Mouse (Mus musculus): Measurements from ENCODE around the gene Aox2.
"Not testable (repeated sequence)": the region's sequence is repeated elsewhere in the genome, so short reads cannot be mapped to it uniquely, and the experiment has no call there.

GRCm38 (mm10) chr1:58374266-58374665 lies 96.1 kb downstream of the Aox2 start:
- TF ChIP-seq KAT2A (IDR thresholded peaks at IDR 0.05; ENCODE audit: insufficient replicate concordance, low read length); CTCF (conservative IDR thresholded peaks at IDR 0.05 in 1 of 2, IDR thresholded peaks at IDR 0.05 in 1 of 2; ENCODE audit: low read depth in 2 of 2, low read length in 2 of 2); TCF12 (IDR thresholded peaks at IDR 0.05; ENCODE audit: low read depth, low read length); POLR2A (IDR thresholded peaks at IDR 0.05; ENCODE audit: low read depth, low read length); ZNF384 (IDR thresholded peaks at IDR 0.05; ENCODE audit: low read depth, low read length); ELF1 (IDR thresholded peaks at IDR 0.05; ENCODE audit: low read depth, low read length); EP300 (IDR thresholded peaks at IDR 0.05; ENCODE audit: low read length); MAZ (IDR thresholded peaks at IDR 0.05; ENCODE audit: low read depth, low read length); TBP (conservative IDR thresholded peaks at IDR 0.05; ENCODE audit: low read depth, low read length); IRF4 (IDR thresholded peaks at IDR 0.05; ENCODE audit: low read depth, low read length): not testable (repeated sequence)
